Mouse (Mus musculus) MEL (cell line): ENCODE data around the gene Prc1. TPM values are rescaled to one million over a fixed set of nuclear protein-coding genes. Genes with fewer than 3 reads are reported as not detected.

Source experiments
- DNase-seq: peaks from one replicate; pipeline ENCODE4 v3.0.0; 2011; ENCODE audit warnings: low read depth, low spot score
- H3K27ac ChIP-seq: 2 replicates; pipeline ENCODE4 v1.5.1; 2012; ENCODE audit warnings: low read depth, mild to moderate bottlenecking, control low read depth, low read length, moderate library complexity; ENCODE audit not compliant: control insufficient read depth
- H3K27me3 ChIP-seq, 2 experiments: fragments of 150-350 bp in 1 of 2; sonication (generic) in 1 of 2; 2 replicates each; pipeline ENCODE4 v1.6.1; 2012; ENCODE audit warnings: low read length in 2 of 2, mild to moderate bottlenecking in 2 of 2, improper control_type of control experiment in 1 of 2, moderate library complexity in 1 of 2; ENCODE audit not compliant: insufficient read depth in 2 of 2, control insufficient read depth in 1 of 2
- H3K36me3 ChIP-seq, 2 experiments: 2 replicates each; pipeline ENCODE4 v1.6.1; 2012 to 2014; ENCODE audit warnings: low read length in 2 of 2, improper control_type of control experiment in 1 of 2, inconsistent platforms in 1 of 2, mild to moderate bottlenecking in 1 of 2; ENCODE audit not compliant: insufficient read depth in 2 of 2, control insufficient read depth in 1 of 2
- H3K4me1 ChIP-seq, 2 experiments: fragments of 150-350 bp in 1 of 2; sonication (generic) in 1 of 2; 2 replicates each; pipeline ENCODE4 v1.6.1; 2012; ENCODE audit warnings: low read length in 2 of 2, improper control_type of control experiment in 1 of 2, mild to moderate bottlenecking in 1 of 2; ENCODE audit not compliant: insufficient read depth in 2 of 2, control insufficient read depth in 1 of 2
- H3K4me3 ChIP-seq, 2 experiments: fragments of 150-350 bp in 1 of 2; sonication (generic) in 1 of 2; 2 replicates each; pipeline ENCODE4 v1.5.1; 2012; ENCODE audit warnings: low read depth in 2 of 2, low read length in 2 of 2, mild to moderate bottlenecking in 2 of 2, moderate library complexity in 2 of 2, control low read depth in 1 of 2, improper control_type of control experiment in 1 of 2; ENCODE audit not compliant: control insufficient read depth in 1 of 2, insufficient read depth in 1 of 2
- H3K79me2 ChIP-seq: 2 replicates; pipeline ENCODE4 v1.6.1; 2012; ENCODE audit warnings: mild to moderate bottlenecking, low read length, moderate library complexity; ENCODE audit not compliant: control insufficient read depth, poor library complexity, insufficient read depth
- H3K9ac ChIP-seq: 2 replicates; pipeline ENCODE4 v1.6.1; 2012; ENCODE audit warnings: low read depth, mild to moderate bottlenecking, control low read depth, low read length, moderate library complexity; ENCODE audit not compliant: control insufficient read depth, poor library complexity, severe bottlenecking
- H3K9me3 ChIP-seq: fragments of 150-350 bp; sonication (generic); replicated peaks from 2 replicates; pipeline ENCODE4 v1.6.1; 2012; ENCODE audit warnings: mild to moderate bottlenecking, low read length, improper control_type of control experiment, moderate library complexity; ENCODE audit not compliant: insufficient read depth
- CHD1 ChIP-seq: IDR thresholded peaks from 2 replicates; pipeline ENCODE4 v1.6.1; 2012; ENCODE audit warnings: low read depth, mild to moderate bottlenecking, inconsistent platforms, low read length, improper control_type of control experiment
- ELF1 ChIP-seq: IDR thresholded peaks from 2 replicates; pipeline ENCODE4 v1.6.1; 2014; ENCODE audit warnings: low read depth, mild to moderate bottlenecking, inconsistent platforms, low read length, improper control_type of control experiment, moderate library complexity
- EP300 ChIP-seq, 2 experiments: IDR thresholded peaks; 2 replicates each; pipeline ENCODE4 v1.6.1; 2011; ENCODE audit warnings: improper control_type of control experiment in 2 of 2, low read length in 2 of 2, low read depth in 1 of 2, mild to moderate bottlenecking in 1 of 2
- ETS1 ChIP-seq: IDR thresholded peaks from 2 replicates; pipeline ENCODE4 v1.6.1; 2012; ENCODE audit warnings: low read depth, mild to moderate bottlenecking, inconsistent platforms, low read length, improper control_type of control experiment, moderate library complexity
- HCFC1 ChIP-seq: IDR thresholded peaks from 2 replicates; pipeline ENCODE4 v1.6.1; 2012; ENCODE audit warnings: low read depth, mild to moderate bottlenecking, inconsistent platforms, low read length, improper control_type of control experiment, moderate library complexity
- KAT2A ChIP-seq: conservative IDR thresholded peaks from 2 replicates; pipeline ENCODE4 v1.6.1; 2012; ENCODE audit warnings: low read depth, low read length, improper control_type of control experiment, inconsistent platforms
- MAX ChIP-seq: IDR thresholded peaks from 2 replicates; pipeline ENCODE4 v1.6.1; 2011; ENCODE audit warnings: low read length, improper control_type of control experiment
- MAZ ChIP-seq: IDR thresholded peaks from 2 replicates; pipeline ENCODE4 v1.6.1; 2012; ENCODE audit warnings: low read depth, mild to moderate bottlenecking, inconsistent platforms, low read length, improper control_type of control experiment
- MEF2A ChIP-seq: IDR thresholded peaks from 2 replicates; pipeline ENCODE4 v1.6.1; 2014; ENCODE audit warnings: low read depth, mild to moderate bottlenecking, inconsistent platforms, low read length, improper control_type of control experiment; ENCODE audit not compliant: poor library complexity, insufficient replicate concordance, severe bottlenecking; ENCODE audit errors: extremely low read depth
- MXI1 ChIP-seq: IDR thresholded peaks from 2 replicates; pipeline ENCODE4 v1.6.1; 2011; ENCODE audit warnings: mild to moderate bottlenecking, low read depth, low read length, improper control_type of control experiment
- NELFE ChIP-seq: IDR thresholded peaks from 2 replicates; pipeline ENCODE4 v1.6.1; 2011; ENCODE audit warnings: low read depth, low read length, improper control_type of control experiment
- POLR2AphosphoS5 ChIP-seq: IDR thresholded peaks from 2 replicates; pipeline ENCODE4 v1.6.1; 2012; ENCODE audit warnings: low read depth, borderline replicate concordance, mild to moderate bottlenecking, inconsistent platforms, low read length, moderate library complexity, mixed read lengths
- RCOR1 ChIP-seq: IDR thresholded peaks from 2 replicates; pipeline ENCODE4 v1.6.1; 2012; ENCODE audit warnings: low read depth, mild to moderate bottlenecking, inconsistent platforms, low read length, improper control_type of control experiment
- TAL1 ChIP-seq: IDR thresholded peaks from 2 replicates; pipeline ENCODE4 v1.6.1; 2012; ENCODE audit warnings: mild to moderate bottlenecking, inconsistent platforms, low read length, moderate library complexity, mixed read lengths
- TBP ChIP-seq: IDR thresholded peaks from 2 replicates; pipeline ENCODE4 v1.8.0; 2011; ENCODE audit warnings: low read depth, low read length, improper control_type of control experiment
- TCF12 ChIP-seq: IDR thresholded peaks from 2 replicates; pipeline ENCODE4 v1.6.1; 2014; ENCODE audit warnings: low read depth, mild to moderate bottlenecking, inconsistent platforms, low read length, improper control_type of control experiment, moderate library complexity
- ZKSCAN1 ChIP-seq: IDR thresholded peaks from 2 replicates; pipeline ENCODE4 v1.6.1; 2012; ENCODE audit warnings: low read depth, mild to moderate bottlenecking, inconsistent platforms, low read length, improper control_type of control experiment, moderate library complexity
- ZMIZ1 ChIP-seq: IDR thresholded peaks from 2 replicates; pipeline ENCODE4 v1.6.1; 2012; ENCODE audit warnings: low read depth, mild to moderate bottlenecking, inconsistent platforms, low read length, improper control_type of control experiment, moderate library complexity
- polyA plus RNA-seq, 2 experiments: library from polyadenylated mRNA; stranded (reverse) in 1 of 2; unstranded in 1 of 2; fragments of >175 nt in 1 of 2; fragments of >200 nt in 1 of 2; gene quantifications; 2 replicates each; pipeline versions ENCODE4 v1.2.1 to v1.2.4; 2012; ENCODE audit warnings: low replicate concordance in 2 of 2, low read depth in 1 of 2; ENCODE audit not compliant: insufficient read length in 2 of 2, insufficient read depth in 1 of 2, missing spikeins in 1 of 2
- total RNA-seq: library from RNA; depleted of rRNA; stranded (reverse); fragments of 300-350 nt; gene quantifications from 2 replicates; pipeline ENCODE4 v1.2.3, GENCODE M21; 2012

Gene Prc1
- total and polyA plus RNA-seq, 3 experiments: 68.5 to 108 (median 82.2) TPM

DNA sequence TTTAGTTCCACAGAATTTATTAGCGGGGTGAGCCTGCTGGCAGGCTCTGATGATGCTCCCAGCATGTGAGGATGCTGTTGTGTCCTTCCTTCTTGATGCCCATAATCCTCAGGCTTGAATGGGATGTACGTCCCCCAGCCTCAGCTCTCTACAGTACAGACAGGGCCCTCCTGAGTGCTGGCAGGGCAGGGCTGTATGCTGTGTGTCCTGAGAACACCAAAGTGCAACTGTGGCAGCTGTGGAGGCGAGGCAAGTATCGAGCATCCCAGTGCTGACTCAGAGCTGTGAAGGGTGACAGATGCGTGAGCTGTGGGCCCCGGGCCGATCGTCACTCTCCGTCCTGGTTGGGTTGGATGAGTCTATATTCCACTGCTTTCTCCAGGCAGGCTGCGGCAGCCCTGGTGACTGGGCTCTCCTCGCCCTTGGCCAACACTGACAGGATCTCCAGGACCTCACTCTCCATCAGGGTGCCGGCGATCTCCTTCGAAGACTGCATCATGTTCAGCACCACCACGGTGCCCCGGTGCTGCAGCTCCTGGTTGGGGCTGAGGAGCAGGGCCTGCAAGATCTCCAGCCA lies 31.1 kb downstream of the Prc1 start:
- Histone ChIP-seq H3K36me3 (peaks cover 0 to 4% of the 10 kb centered on the region in 2 experiments; a peak in 3 of 4 replicates), H3K27me3 (no peaks in the 10 kb centered on the region), H3K79me2 (peaks cover 24% of the 10 kb centered on the region), H3K9ac (no peak overlapping the region), H3K4me1 (peaks cover 0 to 7% of the 10 kb centered on the region in 2 experiments; a peak in 2 of 4 replicates)
- no peak for DNase-seq
- TF ChIP-seq KAT2A (no peak), TBP (no peak)
- TF ChIP-seq, all 39 proteins: peak for 0
- Histone ChIP-seq H3K4me3 (no peak overlapping the region), H3K9me3 (no peaks in the 10 kb centered on the region), H3K27ac (no peak overlapping the region)

DNA sequence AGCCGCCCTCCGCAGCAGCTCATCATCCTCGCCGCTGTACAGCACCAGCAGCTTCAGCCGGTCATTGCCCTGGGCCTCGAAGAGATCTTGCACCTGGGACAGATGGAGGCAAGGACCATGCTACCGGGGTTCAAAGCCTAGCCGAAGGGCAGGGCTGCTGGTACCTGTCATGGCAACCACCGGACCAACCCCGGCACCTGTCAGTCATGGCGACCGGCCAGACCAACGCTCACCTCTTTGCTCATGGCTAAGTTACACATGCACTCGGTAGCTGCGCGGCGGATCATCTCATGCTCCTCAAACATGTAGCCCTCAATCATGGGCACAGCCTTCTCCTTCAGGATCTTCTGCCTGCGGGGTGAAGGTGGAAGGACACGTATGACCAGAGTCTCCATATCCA lies 31.8 kb downstream of the Prc1 start:
- peaks cover under 1 to 4% of the 10 kb centered on the region in 2 experiments for H3K36me3 ChIP-seq
- DNase-seq: no peak
- no peaks in the 10 kb centered on the region for H3K27me3 ChIP-seq
- H3K4me3 ChIP-seq: no peak overlapping the region
- no peak overlapping the region for H3K9ac ChIP-seq
- peaks cover 19% of the 10 kb centered on the region for H3K79me2 ChIP-seq
- H3K4me1 ChIP-seq: peaks cover 0 to 7% of the 10 kb centered on the region in 2 experiments; a peak in 2 of 4 replicates
- no peak for TF ChIP-seq ZKSCAN1
- TF ChIP-seq ZMIZ1: no peak
- TF ChIP-seq MEF2A: no peak
- no peak for TF ChIP-seq TAL1
- no peak for TF ChIP-seq MXI1
- no peak for TF ChIP-seq RCOR1
- TF ChIP-seq EP300 (IDR thresholded peaks at IDR 0.05; ENCODE audit: low read depth in 1 of 2, low read length in 2 of 2): no peak
- TF ChIP-seq MAX: no peak
- TF ChIP-seq MAZ: no peak
- TF ChIP-seq ELF1: no peak
- TF ChIP-seq HCFC1: no peak
- no peak for TF ChIP-seq ETS1
- TF ChIP-seq POLR2AphosphoS5: no peak
- TF ChIP-seq TCF12: no peak
- no peak for TF ChIP-seq CHD1
- TF ChIP-seq NELFE: no peak
- no peak for TF ChIP-seq KAT2A
- H3K9me3 ChIP-seq: no peaks in the 10 kb centered on the region
- no peak overlapping the region for H3K27ac ChIP-seq
